Mouse (Mus musculus): ENCODE measurements around the gene Ucp2. TPM values are rescaled to one million over a fixed set of nuclear protein-coding genes. Genes with fewer than 3 reads are reported as not detected.

The Ucp2 gene
- 10 to 100 TPM; 57.7 to 80.5 TPM for total RNA-seq (2021)

GRCm38 (mm10) chr7:100493117-100493483 lies at the start of gene Ucp2:
Gene Ucp2, plus strand, starts transcription at chr7:100493337.
- DNase-seq (ENCODE audit: extremely low spot score in 1 of 2, low spot score in 2 of 2) = peak; percentile 35 to 87
- intact Hi-C loops (cut with DNase I) = no loop called here

GRCm38 (mm10) chr7:100443728-100444127 lies 49.4 kb upstream of the Ucp2 start:
- no peak for DNase-seq (ENCODE audit: extremely low spot score in 1 of 2, low spot score in 2 of 2)
- intact Hi-C loops (cut with DNase I) = no loop called here

GRCm38 (mm10) chr7:100446271-100446670 lies 46.9 kb upstream of the Ucp2 start:
- DNase-seq (ENCODE audit: extremely low spot score in 1 of 2, low spot score in 2 of 2) = no peak
- intact Hi-C loops (cut with DNase I) = no loop called here

GRCm38 (mm10) chr7:100448530-100448929 lies 44.6 kb upstream of the Ucp2 start:
- intact Hi-C loops (cut with DNase I) = no loop called here
- no peak for DNase-seq (ENCODE audit: extremely low spot score in 1 of 2, low spot score in 2 of 2)

GRCm38 (mm10) chr7:100448985-100449384 lies 44.2 kb upstream of the Ucp2 start:
- intact Hi-C loops (cut with DNase I) = no loop called here
- DNase-seq (ENCODE audit: extremely low spot score in 1 of 2, low spot score in 2 of 2) = no peak

GRCm38 (mm10) chr7:100458153-100458552 lies 35.0 kb upstream of the Ucp2 start:
- DNase-seq (ENCODE audit: extremely low spot score in 1 of 2, low spot score in 2 of 2) = no peak
- intact Hi-C loops (cut with DNase I) = no loop called here

GRCm38 (mm10) chr7:100459862-100460261 lies 33.3 kb upstream of the Ucp2 start:
- no peak for DNase-seq (ENCODE audit: extremely low spot score in 1 of 2, low spot score in 2 of 2)
- intact Hi-C loops (cut with DNase I) = no loop called here

- peak; percentile 42 to 52 for DNase-seq (ENCODE audit: extremely low spot score in 1 of 2, low spot score in 2 of 2)
- intact Hi-C loops (cut with DNase I) = no loop called here
Measured at GRCm38 (mm10) chr7:100461621-100462151, 31.5 kb upstream of the Ucp2 start.

GRCm38 (mm10) chr7:100463194-100463593 lies 29.9 kb upstream of the Ucp2 start:
- intact Hi-C loops (cut with DNase I) = no loop called here
- no peak for DNase-seq (ENCODE audit: extremely low spot score in 1 of 2, low spot score in 2 of 2)

- intact Hi-C loops (cut with DNase I) = no loop called here
- DNase-seq (ENCODE audit: extremely low spot score in 1 of 2, low spot score in 2 of 2) = no peak
Measured at GRCm38 (mm10) chr7:100463757-100464156, 29.4 kb upstream of the Ucp2 start.

GRCm38 (mm10) chr7:100464248-100464647 lies 28.9 kb upstream of the Ucp2 start:
- intact Hi-C loops (cut with DNase I) = no loop called here
- no peak for DNase-seq (ENCODE audit: extremely low spot score in 1 of 2, low spot score in 2 of 2)

- no peak for DNase-seq (ENCODE audit: extremely low spot score in 1 of 2, low spot score in 2 of 2)
- intact Hi-C loops (cut with DNase I) = no loop called here
Measured at GRCm38 (mm10) chr7:100465248-100465647, 27.9 kb upstream of the Ucp2 start.

GRCm38 (mm10) chr7:100465656-100466309 lies 27.4 kb upstream of the Ucp2 start:
- DNase-seq (ENCODE audit: extremely low spot score in 1 of 2, low spot score in 2 of 2) = peak in 1 of 2 experiments; percentile 87
- intact Hi-C loops (cut with DNase I) = no loop called here

- DNase-seq (ENCODE audit: extremely low spot score in 1 of 2, low spot score in 2 of 2) = no peak
- intact Hi-C loops (cut with DNase I) = no loop called here
Measured at GRCm38 (mm10) chr7:100466781-100467510, 26.2 kb upstream of the Ucp2 start.

GRCm38 (mm10) chr7:100468761-100469160 lies 24.4 kb upstream of the Ucp2 start:
- intact Hi-C loops (cut with DNase I) = no loop called here
- no peak for DNase-seq (ENCODE audit: extremely low spot score in 1 of 2, low spot score in 2 of 2)

GRCm38 (mm10) chr7:100469502-100469901 lies 23.6 kb upstream of the Ucp2 start:
- intact Hi-C loops (cut with DNase I) = no loop called here
- DNase-seq (ENCODE audit: extremely low spot score in 1 of 2, low spot score in 2 of 2) = no peak

- intact Hi-C loops (cut with DNase I) = no loop called here
- no peak for DNase-seq (ENCODE audit: extremely low spot score in 1 of 2, low spot score in 2 of 2)
Measured at GRCm38 (mm10) chr7:100470796-100471406, 22.2 kb upstream of the Ucp2 start.

GRCm38 (mm10) chr7:100471407-100471797 lies 21.7 kb upstream of the Ucp2 start:
- DNase-seq (ENCODE audit: extremely low spot score in 1 of 2, low spot score in 2 of 2) = no peak
- intact Hi-C loops (cut with DNase I) = no loop called here

- intact Hi-C loops (cut with DNase I) = no loop called here
- no peak for DNase-seq (ENCODE audit: extremely low spot score in 1 of 2, low spot score in 2 of 2)
Measured at GRCm38 (mm10) chr7:100472777-100473176, 20.4 kb upstream of the Ucp2 start, which contains the start of gene Ucp3. Gene Ucp3, plus strand, starts transcription at chr7:100472990.
